Mouse (Mus musculus) cerebellum, adult 2 months (tissue): ENCODE measurements around the gene Nup98.

Experiments used
- CTCF ChIP-seq: fragments of 200-500 bp; IDR thresholded peaks from 2 replicates; pipeline ENCODE4 v1.5.1; 2011; ENCODE audit warnings: low read depth, mild to moderate bottlenecking, control low read depth, low read length, moderate library complexity, borderline replicate concordance; ENCODE audit not compliant: insufficient read depth
- POLR2A ChIP-seq: fragments of 200-500 bp; IDR thresholded peaks from 2 replicates; pipeline ENCODE4 v1.6.1; 2011; ENCODE audit warnings: low read length, control low read depth, borderline replicate concordance; ENCODE audit not compliant: insufficient read depth

GRCm38 (mm10) chr7:102256636-102257035, 46.7 kb upstream of the Nup98 start:
- TF ChIP-seq POLR2A (no peak), CTCF (no peak)
